Mouse (Mus musculus): ENCODE measurements around the gene 2310039H08Rik.
"Not testable (repeated sequence)": the region's sequence is repeated elsewhere in the genome, so short reads cannot be mapped to it uniquely, and the experiment has no call there.

Gene 2310039H08Rik

GRCm38 (mm10) chr17:46758753-46759152, 13.7 kb upstream of the 2310039H08Rik start:
- in situ Hi-C loops (cut with MseI, MboI) = no loop called here

GRCm38 (mm10) chr17:46763544-46763943, 8.9 kb upstream of the 2310039H08Rik start, which contains the start of gene Ptcra:
TSS of gene Ptcra (minus strand) at chr17:46763712.
- in situ Hi-C loops (cut with MseI, MboI) = no loop called here

DNA sequence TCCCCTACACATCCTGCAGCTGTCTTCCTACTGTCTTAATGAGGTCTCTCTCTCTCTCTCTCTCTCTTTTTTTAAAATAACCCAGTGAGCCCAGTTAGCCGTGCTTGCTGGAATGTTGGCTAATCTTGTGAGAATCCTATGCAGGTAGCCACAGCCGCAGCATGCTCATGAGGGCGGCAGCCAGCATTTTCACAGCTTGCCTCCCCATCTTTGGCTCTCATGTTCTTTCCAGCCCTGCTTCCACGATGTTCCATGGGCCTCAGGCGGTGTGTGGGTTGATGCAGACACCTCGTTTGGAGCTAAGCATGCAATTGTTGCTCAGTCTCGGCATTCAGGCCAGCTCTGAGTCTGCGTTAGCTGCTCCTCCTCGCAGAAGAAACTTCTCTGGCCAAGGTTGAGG, 7.5 kb upstream of the 2310039H08Rik start:
- in situ Hi-C loops (cut with MseI, MboI) = not testable (repeated sequence)

GRCm38 (mm10) chr17:46767868-46768267, 4.6 kb upstream of the 2310039H08Rik start:
- in situ Hi-C loops (cut with MseI, MboI) = no loop called here

GRCm38 (mm10) chr17:46770546-46770945, 1.9 kb upstream of the 2310039H08Rik start:
- in situ Hi-C loops (cut with MseI, MboI) = no loop called here

DNA sequence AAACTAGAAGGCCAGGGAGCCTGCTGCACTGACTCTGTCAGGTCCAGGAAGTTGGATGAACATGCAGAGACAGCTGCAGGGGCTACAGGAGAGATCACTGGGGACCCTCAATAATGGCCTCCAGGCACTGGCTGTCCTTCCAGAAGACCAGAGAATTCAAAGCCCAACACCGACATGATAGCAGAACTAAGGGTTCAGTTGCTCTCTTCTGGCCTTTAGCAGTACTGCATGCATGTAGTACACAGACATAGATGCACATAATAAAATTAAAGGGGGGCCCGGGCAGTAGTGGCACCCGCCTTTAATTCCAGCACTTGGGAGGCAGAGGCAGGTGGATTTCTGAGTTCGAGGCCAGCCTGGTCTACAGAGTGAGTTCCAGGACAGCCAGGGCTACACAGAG, 1.4 kb upstream of the 2310039H08Rik start:
- in situ Hi-C loops (cut with MseI, MboI) = no loop called here

DNA sequence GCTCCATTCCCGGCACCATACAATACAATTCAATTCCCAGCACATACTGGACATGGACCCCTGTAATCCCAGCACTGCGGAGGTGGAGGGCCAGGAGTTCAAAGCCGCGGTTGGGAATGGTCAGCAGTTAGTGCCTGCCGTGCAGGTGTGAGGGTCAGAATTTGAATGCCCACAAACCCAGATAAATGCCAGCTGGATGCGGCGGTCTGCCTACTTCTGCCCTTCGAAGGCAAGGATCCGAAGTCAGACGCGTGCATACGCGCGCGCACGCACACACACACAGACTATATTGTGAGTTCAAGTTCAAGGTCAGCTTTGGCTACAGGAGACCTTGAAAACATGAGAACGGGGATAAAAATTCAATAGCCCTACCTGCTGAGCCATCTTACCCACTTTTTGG, 819 bp upstream of the 2310039H08Rik start:
- in situ Hi-C loops (cut with MseI, MboI) = no loop called here

DNA sequence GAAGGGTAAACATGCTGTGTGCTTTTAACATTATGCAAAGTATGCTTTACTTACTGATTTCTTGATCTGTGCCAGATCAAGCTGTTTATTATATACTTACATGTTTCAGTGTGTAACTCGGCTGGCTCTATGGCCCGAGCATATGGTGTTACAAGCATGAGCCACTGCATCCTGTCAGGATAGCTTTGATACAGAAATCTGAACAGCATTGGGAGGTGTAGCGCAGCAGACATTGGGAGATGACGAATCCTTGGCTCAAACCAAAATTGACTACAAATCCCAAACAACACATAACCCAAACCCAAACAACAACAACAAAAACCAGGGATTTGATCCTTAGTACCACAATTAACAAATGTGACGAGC, 414 bp upstream of the 2310039H08Rik start:
- in situ Hi-C loops (cut with MseI, MboI) = no loop called here

GRCm38 (mm10) chr17:46773278-46774130, 1.1 kb downstream of the 2310039H08Rik start:
- in situ Hi-C loops (cut with MseI, MboI) = no loop called here

GRCm38 (mm10) chr17:46774131-46774472, 1.7 kb downstream of the 2310039H08Rik start:
- in situ Hi-C loops (cut with MseI, MboI) = no loop called here

DNA sequence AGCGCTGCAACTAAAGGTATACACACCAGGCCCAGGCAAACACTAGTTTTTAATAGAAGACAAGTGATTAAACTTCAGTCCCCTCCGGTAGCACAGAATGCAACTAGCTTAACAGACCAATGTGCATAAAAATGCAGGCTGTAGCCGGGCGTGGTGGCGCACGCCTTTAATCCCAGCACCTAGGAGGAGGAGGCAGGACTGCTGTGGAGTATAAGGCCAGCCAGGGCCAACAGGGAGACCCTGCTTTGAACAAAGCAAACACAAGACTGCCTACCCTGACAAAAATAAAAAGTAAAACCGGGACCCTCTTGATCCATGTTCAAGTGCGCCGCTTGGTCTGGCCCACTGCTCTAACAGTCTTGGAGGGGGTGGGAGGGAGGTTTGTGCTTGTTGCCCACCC, 2.6 kb downstream of the 2310039H08Rik start:
- in situ Hi-C loops (cut with MseI, MboI) = no loop called here

GRCm38 (mm10) chr17:46776087-46776486, 3.7 kb downstream of the 2310039H08Rik start:
- in situ Hi-C loops (cut with MseI, MboI) = no loop called here

GRCm38 (mm10) chr17:46781876-46782275, 9.4 kb downstream of the 2310039H08Rik start:
- in situ Hi-C loops (cut with MseI, MboI) = no loop called here

DNA sequence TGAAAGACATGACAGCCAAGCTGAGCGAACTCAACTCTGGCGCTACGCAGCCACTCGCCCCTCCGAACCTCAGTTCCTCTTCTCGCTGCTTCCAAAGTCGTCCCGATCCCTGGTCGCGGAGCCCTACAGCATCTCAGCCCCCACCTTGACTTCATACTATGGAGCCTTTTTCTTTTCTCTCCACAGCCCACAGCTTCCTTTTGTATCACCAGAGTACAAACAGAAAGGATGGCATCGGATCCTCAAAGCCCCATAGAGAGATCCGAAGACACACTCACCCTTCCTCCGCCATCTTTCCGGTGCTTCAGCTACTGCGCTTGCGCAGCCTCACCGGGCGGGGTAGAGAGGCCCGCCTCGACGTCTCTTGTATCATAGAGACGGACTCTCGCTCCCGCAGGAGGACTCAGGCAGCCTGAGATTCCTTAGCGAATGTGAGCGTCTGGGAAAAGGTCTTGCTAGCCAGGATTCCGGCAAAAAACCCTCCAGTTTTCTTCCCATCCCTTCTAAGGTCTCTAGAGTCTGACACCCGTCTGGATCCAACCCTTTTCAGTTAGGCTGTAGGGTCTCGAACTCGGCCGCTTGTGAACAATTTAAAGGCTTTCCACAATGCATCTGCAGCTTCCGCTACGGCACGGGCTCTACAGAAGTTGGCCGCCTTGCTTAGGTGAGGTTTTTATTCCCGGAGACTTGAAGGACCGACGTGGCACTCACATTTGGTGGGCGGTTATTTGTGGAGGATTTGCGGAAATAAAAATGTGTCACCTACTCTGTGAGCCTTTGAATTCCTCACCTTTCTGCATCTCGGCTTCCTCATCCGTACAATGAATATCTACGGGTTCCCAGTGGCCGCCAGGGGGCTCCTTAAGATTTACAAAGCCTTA, 10.1 kb downstream of the 2310039H08Rik start, which contains the start of gene Rpl7l1:
TSS of gene Rpl7l1 (minus strand) at position 332 of the 881 bp plus-strand sequence.
- in situ Hi-C loops (cut with MseI, MboI) = no loop called here

DNA sequence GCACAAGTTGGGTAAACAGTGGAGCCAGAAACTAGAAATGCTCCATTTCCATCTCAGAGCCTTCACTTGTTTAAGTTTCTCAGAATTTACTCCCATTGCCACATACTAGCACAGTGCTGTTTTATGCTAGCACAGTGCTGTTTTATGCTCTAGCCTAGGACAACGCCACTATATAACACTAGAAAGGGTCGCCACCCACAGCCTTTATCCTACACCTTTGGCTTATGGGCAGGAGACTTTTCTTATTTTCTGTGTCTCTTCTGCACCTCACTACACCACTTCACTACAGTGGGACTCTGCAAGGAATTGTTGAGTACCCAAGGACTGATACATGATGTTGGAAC, 10.8 kb downstream of the 2310039H08Rik start:
- in situ Hi-C loops (cut with MseI, MboI) = no loop called here

- in situ Hi-C loops (cut with MseI, MboI) = loop anchor here in 1 of 2 experiments (5.0 kb wide), 1 partner anchor 100 kb away; no protein-coding TSS in a partner anchor
These were observed 14.5 kb downstream of the 2310039H08Rik start for GRCm38 (mm10) chr17:46786952-46787351.

DNA sequence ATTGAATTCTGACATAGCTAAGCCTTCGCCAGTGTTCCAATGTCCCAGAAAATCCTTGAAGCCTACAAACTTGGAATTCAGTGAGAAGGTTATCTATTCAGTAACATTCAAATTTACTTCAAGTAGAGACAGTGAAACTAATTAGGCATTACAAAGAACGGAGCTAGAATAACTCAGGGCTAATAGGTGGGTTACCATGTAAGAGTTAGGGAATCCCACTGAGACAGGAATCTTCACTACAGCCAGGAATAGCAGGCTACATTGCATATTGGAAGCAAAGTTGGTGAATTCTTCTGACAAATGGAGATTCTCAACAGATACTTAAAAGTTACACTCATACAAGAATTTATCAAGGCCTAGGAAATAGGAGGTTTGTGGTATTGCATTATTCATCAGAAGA, 15.5 kb downstream of the 2310039H08Rik start:
- in situ Hi-C loops (cut with MseI, MboI) = loop anchor here in 1 of 2 experiments (5.0 kb wide), 1 partner anchor 99 kb away; no protein-coding TSS in a partner anchor

- in situ Hi-C loops (cut with MseI, MboI) = no loop called here
These were observed 20.5 kb downstream of the 2310039H08Rik start for GRCm38 (mm10) chr17:46792963-46793362.

DNA sequence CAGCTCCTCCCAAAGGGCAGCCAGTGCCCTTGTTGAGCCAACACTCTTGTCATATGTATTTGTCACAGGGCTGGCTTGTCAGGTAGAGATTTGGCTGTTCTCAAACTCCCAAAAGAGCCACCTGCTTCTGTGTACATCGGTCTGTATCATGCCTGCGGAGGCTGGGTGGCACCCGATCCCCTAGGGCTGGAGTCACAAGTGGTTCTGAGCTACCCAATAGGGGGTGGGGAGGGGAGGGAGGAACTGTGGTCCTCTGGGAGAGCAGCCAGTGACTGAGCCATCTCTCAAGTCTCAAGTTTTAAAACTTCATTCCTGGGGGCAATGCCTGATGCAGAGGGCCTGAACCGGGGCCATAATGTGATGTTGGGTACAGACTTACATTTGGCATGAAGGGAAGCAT, 24.3 kb downstream of the 2310039H08Rik start:
- in situ Hi-C loops (cut with MseI, MboI) = no loop called here

DNA sequence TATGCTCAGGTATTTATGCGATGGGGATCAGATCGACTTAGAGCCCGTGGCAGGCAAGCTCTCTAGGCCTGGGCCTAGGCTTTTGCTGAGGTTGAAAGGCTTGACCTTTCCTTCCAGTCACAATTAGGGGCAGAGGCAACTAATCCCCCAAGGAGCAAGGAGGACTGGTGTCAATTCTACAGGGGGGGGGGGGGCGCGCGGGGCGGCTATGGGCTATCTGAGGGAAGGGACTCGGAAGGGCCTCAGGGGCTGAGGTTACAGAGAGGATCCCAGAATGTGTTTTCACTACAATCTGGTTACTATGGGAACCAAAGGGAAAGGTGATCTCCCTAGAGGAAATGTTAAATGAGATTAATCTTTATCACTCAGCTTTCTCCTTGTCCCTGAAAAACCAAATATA, 25.0 kb downstream of the 2310039H08Rik start:
- in situ Hi-C loops (cut with MseI, MboI) = no loop called here

DNA sequence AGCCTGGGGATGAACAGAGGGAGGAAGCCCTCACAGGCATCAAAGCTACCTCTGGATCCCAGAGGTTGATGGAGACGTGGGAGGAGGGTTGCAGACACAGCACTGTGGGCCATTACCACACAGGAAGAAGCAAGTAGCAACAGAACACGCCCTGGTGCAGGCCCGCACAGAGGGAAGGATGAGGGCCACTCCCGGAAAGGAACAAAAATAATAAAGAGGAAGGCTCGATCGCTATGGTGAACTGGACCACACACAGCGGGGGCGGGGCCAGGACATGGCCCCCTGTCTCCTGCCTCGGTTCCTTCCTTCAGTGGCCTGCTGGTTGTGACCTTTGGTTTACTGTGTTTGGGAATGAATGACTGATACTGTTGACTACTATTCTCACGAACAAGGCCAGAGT, 27.2 kb downstream of the 2310039H08Rik start:
- in situ Hi-C loops (cut with MseI, MboI) = no loop called here

GRCm38 (mm10) chr17:46801761-46802160, 29.3 kb downstream of the 2310039H08Rik start:
- in situ Hi-C loops (cut with MseI, MboI) = no loop called here

DNA sequence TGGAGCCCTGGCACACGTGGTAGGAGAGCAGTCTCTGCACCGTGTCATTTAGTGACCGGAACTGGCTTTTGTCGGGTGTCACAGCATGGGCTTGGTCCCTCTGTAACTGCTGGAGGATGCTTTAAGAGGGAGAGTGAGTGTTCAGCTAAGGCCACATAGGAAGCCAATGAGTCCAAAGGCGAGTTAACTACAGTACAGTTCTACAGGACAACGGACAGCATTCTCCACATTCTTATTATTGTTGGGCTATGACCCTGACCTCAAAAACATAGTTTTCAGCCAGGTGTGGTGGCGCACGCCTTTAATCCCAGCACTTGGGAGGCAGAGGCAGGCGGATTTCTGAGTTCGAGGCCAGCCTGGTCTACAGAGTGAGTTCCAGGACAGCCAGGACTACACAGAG, 35.9 kb downstream of the 2310039H08Rik start:
- in situ Hi-C loops (cut with MseI, MboI) = no loop called here
